Mouse (Mus musculus) intestine, postnatal 0 days (tissue): Measurements from ENCODE around the gene Mipep. TPM values are rescaled to one million over a fixed set of nuclear protein-coding genes. Genes with fewer than 3 reads are reported as not detected.

Source experiments
- ATAC-seq: fragments of 200-750 bp; cut with Nextera tagmentation; 2 replicates; pipeline ENCODE4 v1.8.0; 2017; ENCODE audit warnings: mild to moderate bottlenecking, moderate TSS enrichment, moderate library complexity
- H3K27ac ChIP-seq: fragments of 300-500 bp; sonication (generic); 2 replicates; pipeline ENCODE4 v1.5.1; 2014; ENCODE audit warnings: mild to moderate bottlenecking, low read depth, low read length, moderate library complexity
- H3K27me3 ChIP-seq: fragments of 300-500 bp; sonication (generic); replicated peaks from 2 replicates; pipeline ENCODE4 v1.6.1; 2014; ENCODE audit warnings: low read length, mixed read lengths; ENCODE audit not compliant: control insufficient read depth, insufficient read depth
- H3K36me3 ChIP-seq: fragments of 300-500 bp; sonication (generic); 2 replicates; pipeline ENCODE4 v1.6.1; 2014; ENCODE audit warnings: mild to moderate bottlenecking, moderate library complexity; ENCODE audit not compliant: control insufficient read depth, insufficient read depth
- H3K4me1 ChIP-seq: fragments of 300-500 bp; sonication (generic); replicated peaks from 2 replicates; pipeline ENCODE4 v1.6.1; 2014; ENCODE audit warnings: antibody characterized with exemption, low read length, mixed read lengths; ENCODE audit not compliant: control insufficient read depth, insufficient read depth
- H3K4me2 ChIP-seq: fragments of 300-500 bp; sonication (generic); replicated peaks from 2 replicates; pipeline ENCODE4 v1.6.1; 2014; ENCODE audit warnings: low read depth, mild to moderate bottlenecking, moderate library complexity
- H3K4me3 ChIP-seq: fragments of 300-500 bp; sonication (generic); 2 replicates; pipeline ENCODE4 v1.5.1; 2014; ENCODE audit warnings: low read depth, low read length
- H3K9ac ChIP-seq: fragments of 300-500 bp; sonication (generic); 2 replicates; pipeline ENCODE4 v1.6.1; 2014; ENCODE audit warnings: mild to moderate bottlenecking, low read depth, low read length
- H3K9me3 ChIP-seq: fragments of 300-500 bp; sonication (generic); 2 replicates; pipeline ENCODE4 v1.6.1; 2016; ENCODE audit warnings: mixed run types; ENCODE audit not compliant: control insufficient read depth
- CTCF ChIP-seq: sonication (generic); IDR thresholded peaks from 2 replicates; pipeline ENCODE4 v1.5.1; 2016; ENCODE audit warnings: low read depth, mild to moderate bottlenecking, control low read depth, antibody characterized with exemption, moderate library complexity
- WGBS: fragments of 180-500 bp; shearing (Covaris S2); extraction: QIAGEN DNeasy Blood & Tissue Kit; methylation state at CpG from one replicate; pipeline ENCODE4 v1.1.7; 2014; 5-methylcytosine and 5-hydroxymethylcytosine counted together
- polyA plus RNA-seq: library from polyadenylated mRNA; unstranded; fragments of >200 nt; fragmentation: Nextera tagmentation; extraction: Ambion mirVana; gene quantifications from 2 replicates; pipeline ENCODE4 v1.2.1, GENCODE M21; 2015

Mipep gene
- polyA plus RNA-seq, 1 experiment from 2014 or later: 7.0 TPM

DNA sequence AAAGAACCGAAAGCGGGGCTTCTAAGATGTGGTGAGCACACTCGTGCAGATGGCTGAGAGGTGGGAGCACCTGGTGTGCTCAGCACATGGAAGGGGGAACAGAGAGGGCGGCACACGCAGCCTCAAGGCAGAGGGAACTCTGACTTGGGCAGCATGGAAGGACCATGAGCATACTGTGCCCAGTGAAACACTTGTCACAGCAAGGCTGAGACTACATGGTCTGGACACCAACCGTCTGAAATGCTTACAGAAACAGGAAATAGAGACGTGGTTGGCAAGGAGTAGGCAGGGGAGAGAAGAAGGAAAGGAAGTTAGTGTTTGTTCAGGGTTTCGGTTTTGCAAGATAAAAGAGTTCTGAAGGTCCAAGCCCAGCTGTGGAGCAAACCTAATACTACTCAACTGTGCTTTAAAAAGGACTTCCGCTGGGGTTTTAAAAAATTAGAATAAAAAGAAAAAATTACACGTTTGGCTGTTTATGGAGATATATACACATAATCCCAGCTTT, 45.9 kb upstream of the Mipep start:
- WGBS: 56% methylated on average over 10 of the region's 10 CpGs
- no peak for ATAC-seq
- Histone ChIP-seq H3K4me1 (peaks cover 6% of the 10 kb centered on the region; the same call in 1 of the 2 replicates), H3K27ac (peak overlapping the region; percentile 46; the same call in 1 of the 2 replicates), H3K9me3 (no peaks in the 10 kb centered on the region), H3K4me3 (no peak overlapping the region), H3K9ac (no peak overlapping the region), H3K27me3 (no peaks in the 10 kb centered on the region), H3K36me3 (peaks cover 15% of the 10 kb centered on the region; the same call in 1 of the 2 replicates), H3K4me2 (no peak overlapping the region)
- no peak for TF ChIP-seq CTCF

DNA sequence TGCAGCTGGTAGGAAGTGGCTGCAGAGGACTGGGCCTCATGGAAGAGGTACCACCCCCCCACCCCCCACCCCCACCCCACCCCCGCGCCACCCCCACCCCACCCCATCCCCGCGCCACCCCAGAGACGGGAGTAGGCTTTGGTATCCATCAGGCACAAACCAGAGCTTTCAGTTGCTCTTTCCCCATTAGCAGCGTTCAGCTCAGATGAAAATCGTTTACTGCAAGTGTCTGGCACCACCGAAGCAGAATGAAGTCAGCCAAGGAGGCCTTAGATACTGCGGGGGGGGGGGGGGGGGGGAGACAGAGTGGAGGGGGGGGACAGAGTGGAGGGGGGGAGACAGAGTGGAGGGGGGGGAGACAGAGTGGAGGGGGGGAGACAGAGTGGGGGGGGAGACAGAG, 45.2 kb upstream of the Mipep start:
- Histone ChIP-seq H3K9me3 (no peaks in the 10 kb centered on the region), H3K27ac (no peak overlapping the region), H3K4me3 (no peak overlapping the region), H3K4me1 (peaks cover 6% of the 10 kb centered on the region; the same call in 1 of the 2 replicates), H3K27me3 (no peaks in the 10 kb centered on the region), H3K36me3 (peaks cover 15% of the 10 kb centered on the region; the same call in 1 of the 2 replicates), H3K4me2 (no peak overlapping the region), H3K9ac (no peak overlapping the region)
- WGBS: 23% methylated on average over 3 of the region's 9 CpGs
- no peak for ATAC-seq
- TF ChIP-seq CTCF: no peak

DNA sequence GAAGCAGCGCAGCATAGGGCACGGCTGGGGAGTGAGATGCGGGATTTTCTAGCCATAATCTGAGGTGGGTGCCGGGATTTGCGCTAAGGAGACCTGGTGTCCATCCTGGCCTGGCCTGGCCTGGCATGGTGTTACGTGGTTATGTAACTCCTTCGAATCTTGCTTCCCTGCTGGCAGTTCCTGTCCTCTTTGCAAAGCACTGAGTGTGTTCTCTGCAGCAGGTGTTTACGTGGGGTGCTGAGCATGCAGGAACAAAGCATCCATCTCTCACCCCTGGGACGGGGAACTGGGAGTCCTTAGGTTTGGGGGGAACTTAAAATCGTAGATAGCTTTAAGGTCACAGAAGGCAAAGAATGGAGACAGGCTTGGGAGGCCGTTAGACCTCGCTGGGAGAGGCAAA, 44.8 kb upstream of the Mipep start:
- Histone ChIP-seq H3K27me3 (no peaks in the 10 kb centered on the region), H3K36me3 (peaks cover 15% of the 10 kb centered on the region; the same call in 1 of the 2 replicates), H3K4me2 (no peak overlapping the region), H3K4me1 (peaks cover 6% of the 10 kb centered on the region; the same call in 1 of the 2 replicates), H3K4me3 (no peak overlapping the region), H3K9ac (no peak overlapping the region), H3K27ac (no peak overlapping the region), H3K9me3 (no peaks in the 10 kb centered on the region)
- no peak for ATAC-seq
- no peak for TF ChIP-seq CTCF
- WGBS: 70% methylated on average over 12 of the region's 12 CpGs

- Histone ChIP-seq H3K9ac (no peak overlapping the region), H3K4me1 (peaks cover 6% of the 10 kb centered on the region), H3K4me2 (no peak overlapping the region), H3K36me3 (peaks cover 17% of the 10 kb centered on the region; the same call in 1 of the 2 replicates), H3K4me3 (no peak overlapping the region), H3K27me3 (no peaks in the 10 kb centered on the region), H3K27ac (no peak overlapping the region), H3K9me3 (no peaks in the 10 kb centered on the region)
- no peak for TF ChIP-seq CTCF
- no peak for ATAC-seq
- WGBS: 61% methylated on average over 5 of the region's 5 CpGs
These were observed 43.9 kb upstream of the Mipep start for GRCm38 (mm10) chr14:60740507-60740906.

GRCm38 (mm10) chr14:60741033-60741432, 43.3 kb upstream of the Mipep start:
- H3K27ac ChIP-seq: no peak overlapping the region
- H3K4me3 ChIP-seq: no peak overlapping the region
- no peak for TF ChIP-seq CTCF
- no peak overlapping the region for H3K9ac ChIP-seq
- peaks cover 6% of the 10 kb centered on the region for H3K4me1 ChIP-seq
- no peaks in the 10 kb centered on the region for H3K27me3 ChIP-seq
- no peaks in the 10 kb centered on the region for H3K9me3 ChIP-seq
- peaks cover 22% of the 10 kb centered on the region for H3K36me3 ChIP-seq
- 57% methylated on average over 8 of the region's 8 CpGs for WGBS
- ATAC-seq: no peak
- H3K4me2 ChIP-seq: no peak overlapping the region

DNA sequence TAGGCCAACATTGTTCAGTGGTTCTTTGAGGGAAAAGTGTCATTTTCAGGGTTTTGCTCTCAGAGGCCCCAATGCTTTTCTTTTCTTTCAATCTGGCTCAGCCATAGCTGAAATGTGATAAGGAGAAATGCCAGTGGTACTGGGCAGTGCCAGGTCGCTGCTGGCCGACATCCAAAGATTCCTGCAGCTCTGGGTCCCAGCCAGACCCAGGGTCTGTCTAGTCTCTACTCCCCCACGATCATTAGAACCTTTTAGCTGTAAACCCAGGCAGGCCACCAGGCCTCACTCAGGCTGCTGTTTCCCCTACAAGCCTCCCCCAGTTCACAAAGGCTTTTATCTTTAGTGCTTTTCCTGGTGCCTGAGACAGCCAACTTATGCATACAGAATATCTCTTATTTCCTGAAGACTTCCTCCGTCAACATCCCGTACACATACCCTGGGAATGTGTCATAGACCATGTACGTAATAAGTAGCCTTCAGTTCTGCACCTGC, 42.8 kb upstream of the Mipep start:
- H3K27me3 ChIP-seq: no peaks in the 10 kb centered on the region
- H3K4me2 ChIP-seq: no peak overlapping the region
- ATAC-seq: no peak
- 62% methylated on average over 6 of the region's 6 CpGs for WGBS
- no peak overlapping the region for H3K4me3 ChIP-seq
- no peak overlapping the region; the same call in 1 of the 2 replicates for H3K27ac ChIP-seq
- H3K36me3 ChIP-seq: peaks cover 27% of the 10 kb centered on the region
- H3K9me3 ChIP-seq: no peaks in the 10 kb centered on the region
- peaks cover 6% of the 10 kb centered on the region for H3K4me1 ChIP-seq
- TF ChIP-seq CTCF: no peak
- H3K9ac ChIP-seq: no peak overlapping the region
